7 mouse cellular contexts compared by ENCODE assay signal in the genomic region with DNA sequence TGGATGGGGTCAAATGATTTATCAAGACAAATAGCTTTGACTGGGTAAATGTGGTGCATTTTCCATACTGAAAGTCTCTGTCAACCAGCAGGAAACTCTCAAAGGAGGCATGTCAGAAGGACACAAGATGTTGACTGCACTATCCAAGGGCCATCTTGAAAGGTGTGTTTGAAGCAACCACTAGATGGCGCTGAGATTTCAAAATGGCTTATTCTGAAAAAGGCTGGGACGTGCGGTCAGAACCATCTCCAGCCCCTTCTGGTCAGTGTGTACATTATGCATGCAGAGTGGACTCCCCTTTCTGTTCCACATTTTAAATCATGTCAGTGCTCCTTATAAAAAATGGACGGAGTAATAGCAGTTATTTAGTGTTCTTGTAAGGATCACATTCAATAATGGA.
A peak's percentile ranks its signal among the peaks of the same experiment; 100 is the strongest.
DNase-seq lines count a peak whose midpoint lies in the region; ATAC-seq lines count a peak whose summit lies in the region.

No protein-coding gene starts in this region.

- H3K4me3 ChIP-seq in forebrain, embryonic 13.5 days, result no peak overlapping the region
- H3K4me3 ChIP-seq in lung, embryonic 16.5 days (ENCODE audit: low read length), result no peak overlapping the region

- no peaks in the 10 kb centered on the region; the same call in 1 of the 2 replicates for H3K27me3 ChIP-seq in forebrain, embryonic 13.5 days
- H3K27me3 ChIP-seq in lung, embryonic 16.5 days (ENCODE audit: control insufficient read depth, insufficient read depth, low read depth, low read length), result no peaks in the 10 kb centered on the region

- H3K27ac ChIP-seq in forebrain, embryonic 13.5 days, result no peak overlapping the region
- no peak overlapping the region for H3K27ac ChIP-seq in lung, embryonic 16.5 days (ENCODE audit: low read length)

- WGBS in forebrain, embryonic 13.5 days, result 6% methylated on average over 4 of the region's 4 CpGs
- WGBS in lung, embryonic 16.5 days, result 8% methylated on average over 4 of the region's 4 CpGs

- H3K9me3 ChIP-seq in forebrain, embryonic 13.5 days (replicated peaks), result no peaks in the 10 kb centered on the region
- no peaks in the 10 kb centered on the region for H3K9me3 ChIP-seq in lung, embryonic 16.5 days (ENCODE audit: control insufficient read depth, low read length)

- peak; percentile 80 for ATAC-seq in forebrain, embryonic 13.5 days
- ATAC-seq in lung, embryonic 16.5 days (ENCODE audit: low read depth), result peak; percentile 62; the same call in 1 of the 2 replicates

- DNase-seq in ovary, postnatal 36 days (ENCODE audit: low spot score), result peak; percentile 10
- no peak for DNase-seq in ovary, postnatal 10 days (ENCODE audit: low spot score)
- peak; percentile 58 for DNase-seq in adrenal gland, postnatal 10 days
- peak; percentile 49 to 65 for DNase-seq in kidney, postnatal 4 days
- peak; percentile 23 for DNase-seq in yolk sac, embryonic 10.5 days (ENCODE audit: low spot score)

- no peak overlapping the region for H3K4me2 ChIP-seq in forebrain, embryonic 13.5 days
- H3K4me2 ChIP-seq in lung, embryonic 16.5 days (ENCODE audit: low read depth, low read length), result no peak overlapping the region

- H3K4me1 ChIP-seq in forebrain, embryonic 13.5 days, result no peaks in the 10 kb centered on the region
- no peaks in the 10 kb centered on the region for H3K4me1 ChIP-seq in lung, embryonic 16.5 days (replicated peaks; ENCODE audit: control insufficient read depth, insufficient read depth, low read length)

- no peaks in the 10 kb centered on the region for H3K36me3 ChIP-seq in forebrain, embryonic 13.5 days (ENCODE audit: poor library complexity, severe bottlenecking)
- H3K36me3 ChIP-seq in lung, embryonic 16.5 days (ENCODE audit: control insufficient read depth, insufficient read depth, low read length), result no peaks in the 10 kb centered on the region

- H3K9ac ChIP-seq in forebrain, embryonic 13.5 days, result no peak overlapping the region
- no peak overlapping the region for H3K9ac ChIP-seq in lung, embryonic 16.5 days (ENCODE audit: low read length)
